Mouse (Mus musculus) monocyte, adult 5-6 weeks (primary cell): ENCODE data around the gene Hoxc6. TPM values are rescaled to one million over a fixed set of nuclear protein-coding genes. Genes with fewer than 3 reads are reported as not detected.

Experiments used
- ATAC-seq: fragments of 153-309, 156-312 bp; replicated peaks from 2 replicates; pipeline ENCODE4 v1.8.0; 2017; ENCODE audit warnings: mild to moderate bottlenecking; ENCODE audit not compliant: low TSS enrichment, insufficient number of reproducible peaks, severe bottlenecking, poor library complexity, low FRiP score
- total RNA-seq: library from RNA; stranded (forward); fragments of 200-1000, 200-491, 200-594 nt; gene quantifications from 3 replicates; pipeline ENCODE4 v1.2.3, GENCODE M21; 2017

Hoxc6 gene
- total RNA-seq, 1 experiment from 2014 or later = not detected

GRCm38 (mm10) chr15:103030142-103030541 lies 32.1 kb downstream of the Hoxc6 start:
- no peak for ATAC-seq

- no peak for ATAC-seq
These were observed 34.1 kb downstream of the Hoxc6 start for GRCm38 (mm10) chr15:103032167-103032566.

GRCm38 (mm10) chr15:103032646-103033575 lies 34.9 kb downstream of the Hoxc6 start:
- no peak for ATAC-seq

- ATAC-seq = no peak
These were observed 36.2 kb downstream of the Hoxc6 start for GRCm38 (mm10) chr15:103034043-103034806.

GRCm38 (mm10) chr15:103034807-103035547 lies 36.9 kb downstream of the Hoxc6 start:
- ATAC-seq = no peak

GRCm38 (mm10) chr15:103035548-103035881 lies 37.5 kb downstream of the Hoxc6 start:
- ATAC-seq = no peak

- ATAC-seq = no peak
These were observed 39.5 kb downstream of the Hoxc6 start for GRCm38 (mm10) chr15:103037579-103037978.

GRCm38 (mm10) chr15:103038701-103039480 lies 40.8 kb downstream of the Hoxc6 start:
- ATAC-seq = no peak

GRCm38 (mm10) chr15:103039609-103040008 lies 41.6 kb downstream of the Hoxc6 start:
- ATAC-seq = no peak

GRCm38 (mm10) chr15:103040601-103041000 lies 42.5 kb downstream of the Hoxc6 start:
- no peak for ATAC-seq

GRCm38 (mm10) chr15:103041613-103042012 lies 43.6 kb downstream of the Hoxc6 start:
- ATAC-seq = no peak

- ATAC-seq = no peak
These were observed 44.2 kb downstream of the Hoxc6 start for GRCm38 (mm10) chr15:103042209-103042608.

- no peak for ATAC-seq
These were observed 53.6 kb downstream of the Hoxc6 start for GRCm38 (mm10) chr15:103051670-103052069.

GRCm38 (mm10) chr15:103053210-103053609 lies 55.2 kb downstream of the Hoxc6 start:
- no peak for ATAC-seq

- no peak for ATAC-seq
These were observed 58.3 kb downstream of the Hoxc6 start for GRCm38 (mm10) chr15:103056396-103056795.

GRCm38 (mm10) chr15:103058715-103059114 lies 60.7 kb downstream of the Hoxc6 start:
- no peak for ATAC-seq

GRCm38 (mm10) chr15:103059393-103059992 lies 61.4 kb downstream of the Hoxc6 start:
- no peak for ATAC-seq

- no peak for ATAC-seq
These were observed 61.9 kb downstream of the Hoxc6 start for GRCm38 (mm10) chr15:103060021-103060340.
